Mouse (Mus musculus): ENCODE results near the gene Vps39. TPM values are rescaled to one million over a fixed set of nuclear protein-coding genes. Genes with fewer than 3 reads are reported as not detected.

Gene Vps39
- 42.2 TPM for polyA plus RNA-seq (2014; fragmentation: Illumina TruSeq; extraction: RNeasy Lipid Tissue Mini Kit (QIAGEN cat#74804); ENCODE audit: low read depth, low replicate concordance)

GRCm38 (mm10) chr2:120352682-120353646, at the start of gene Vps39:
Vps39 (minus strand) TSS chr2:120353137.

DNA sequence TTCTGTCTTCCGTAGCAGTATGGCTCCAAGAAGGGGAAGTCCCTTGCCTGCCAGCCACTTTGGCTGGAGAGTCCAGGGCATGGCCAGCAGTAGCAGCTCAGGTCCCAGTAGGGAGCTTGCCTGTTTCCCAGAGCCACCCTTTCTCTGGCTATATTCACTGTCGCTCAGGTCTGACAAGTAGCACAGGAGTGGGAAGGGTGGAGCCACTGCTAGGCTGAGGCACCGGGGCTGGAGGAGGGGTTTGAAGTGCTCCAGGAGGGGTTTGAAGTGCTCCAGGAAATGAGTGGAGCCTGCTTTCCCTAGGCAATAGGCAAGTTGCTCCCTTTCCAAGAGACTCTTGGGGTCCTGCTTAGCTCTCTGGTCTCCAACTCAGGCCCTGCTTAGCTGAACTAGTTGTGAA, 39.0 kb downstream of the Vps39 start, which contains the start of gene Pla2g4f:
Gene Pla2g4f (minus strand): TSS at position 190 of the 400 bp plus-strand sequence.

GRCm38 (mm10) chr2:120288995-120289394, 63.9 kb downstream of the Vps39 start, which contains the start of gene Pla2g4d:
Pla2g4d (minus strand) TSS chr2:120289197.

Other genes with a start within 250 kb of the Vps39 start
- 34.1 TPM for gene Ehd4, start 198.5 kb downstream of the Vps39 start, polyA plus RNA-seq (2014; fragmentation: Illumina TruSeq; extraction: RNeasy Lipid Tissue Mini Kit (QIAGEN cat#74804); ENCODE audit: low read depth, low replicate concordance)
- not detected for gene Pla2g4e, start 107.8 kb downstream of the Vps39 start, polyA plus RNA-seq (2014; fragmentation: Illumina TruSeq; extraction: RNeasy Lipid Tissue Mini Kit (QIAGEN cat#74804); ENCODE audit: low read depth, low replicate concordance)
- not detected for gene Pla2g4d, start 63.9 kb downstream of the Vps39 start, polyA plus RNA-seq (2014; fragmentation: Illumina TruSeq; extraction: RNeasy Lipid Tissue Mini Kit (QIAGEN cat#74804); ENCODE audit: low read depth, low replicate concordance)
- gene Pla2g4f, start 39.0 kb downstream of the Vps39 start, polyA plus RNA-seq (2014; fragmentation: Illumina TruSeq; extraction: RNeasy Lipid Tissue Mini Kit (QIAGEN cat#74804); ENCODE audit: low read depth, low replicate concordance): not detected
- gene Ganc, start 50.8 kb upstream of the Vps39 start, polyA plus RNA-seq (2014; fragmentation: Illumina TruSeq; extraction: RNeasy Lipid Tissue Mini Kit (QIAGEN cat#74804); ENCODE audit: low read depth, low replicate concordance): 33.9 TPM
- gene Tmem87a, start 51.0 kb upstream of the Vps39 start, polyA plus RNA-seq (2014; fragmentation: Illumina TruSeq; extraction: RNeasy Lipid Tissue Mini Kit (QIAGEN cat#74804); ENCODE audit: low read depth, low replicate concordance): 112 TPM
- 0.52 TPM for gene Capn3, start 102.9 kb upstream of the Vps39 start, polyA plus RNA-seq (2014; fragmentation: Illumina TruSeq; extraction: RNeasy Lipid Tissue Mini Kit (QIAGEN cat#74804); ENCODE audit: low read depth, low replicate concordance)
- gene Zfp106, start 210.7 kb upstream of the Vps39 start, polyA plus RNA-seq (2014; fragmentation: Illumina TruSeq; extraction: RNeasy Lipid Tissue Mini Kit (QIAGEN cat#74804); ENCODE audit: low read depth, low replicate concordance): 96.3 TPM
- gene Snap23, start 214.5 kb upstream of the Vps39 start, polyA plus RNA-seq (2014; fragmentation: Illumina TruSeq; extraction: RNeasy Lipid Tissue Mini Kit (QIAGEN cat#74804); ENCODE audit: low read depth, low replicate concordance): 162 TPM

Measured in adrenal gland, adult 10 weeks (tissue).